Mouse (Mus musculus): ENCODE results near the gene Eci2. TPM values are rescaled to one million over a fixed set of nuclear protein-coding genes. Genes with fewer than 3 reads are reported as not detected.
"Not testable (repeated sequence)": the region's sequence is repeated elsewhere in the genome, so short reads cannot be mapped to it uniquely, and the experiment has no call there.

Gene Eci2
- polyA plus RNA-seq, 1 experiment from 2014 or later, result 114 TPM

DNA sequence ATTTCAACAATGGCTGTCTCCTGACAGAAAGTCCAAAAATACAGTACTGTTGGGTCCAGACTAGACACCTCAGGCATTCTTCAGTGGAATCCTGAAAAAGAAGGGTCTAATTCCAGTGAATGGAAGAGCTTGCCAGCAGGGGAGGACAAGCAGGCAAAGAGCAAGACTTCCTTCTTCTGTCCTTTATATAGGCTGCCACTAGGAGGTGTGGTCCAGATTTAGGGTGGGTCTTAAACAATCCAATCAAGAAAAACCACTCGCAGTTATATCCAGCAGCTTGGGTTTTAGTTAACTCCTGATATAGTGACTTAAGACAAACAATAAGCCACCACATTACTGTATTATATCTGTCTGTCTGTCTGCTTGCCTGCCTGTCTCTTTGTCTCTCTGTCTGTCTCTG lies 53.1 kb downstream of the Eci2 start:
- DNase-seq (ENCODE audit: low spot score) (no peak), ATAC-seq (ENCODE audit: low FRiP score) (no peak)
- Histone ChIP-seq H3K4me3 (replicated peaks; ENCODE audit: low read length) (no peak overlapping the region), H3K4me1 (replicated peaks; ENCODE audit: control insufficient read depth, insufficient read depth, low read length) (no peaks in the 10 kb centered on the region), H3K36me3 (replicated peaks; ENCODE audit: control insufficient read depth, insufficient read depth) (peaks cover 19% of the 10 kb centered on the region), H3K4me2 (replicated peaks) (no peak overlapping the region), H3K27ac (no peak overlapping the region), H3K9ac (no peak overlapping the region), H3K9me3 (ENCODE audit: control insufficient read depth, low read length) (no peaks in the 10 kb centered on the region), H3K27me3 (ENCODE audit: control insufficient read depth, insufficient read depth, low read length) (no peaks in the 10 kb centered on the region)
- WGBS, result 64% methylated on average over 1 of the region's 1 CpGs

GRCm38 (mm10) chr13:34973149-34973548 lies 53.7 kb downstream of the Eci2 start:
- no peak for ATAC-seq (ENCODE audit: low FRiP score)
- 36% methylated on average over 1 of the region's 1 CpGs for WGBS
- peak; percentile 44 for DNase-seq (ENCODE audit: low spot score)

DNA sequence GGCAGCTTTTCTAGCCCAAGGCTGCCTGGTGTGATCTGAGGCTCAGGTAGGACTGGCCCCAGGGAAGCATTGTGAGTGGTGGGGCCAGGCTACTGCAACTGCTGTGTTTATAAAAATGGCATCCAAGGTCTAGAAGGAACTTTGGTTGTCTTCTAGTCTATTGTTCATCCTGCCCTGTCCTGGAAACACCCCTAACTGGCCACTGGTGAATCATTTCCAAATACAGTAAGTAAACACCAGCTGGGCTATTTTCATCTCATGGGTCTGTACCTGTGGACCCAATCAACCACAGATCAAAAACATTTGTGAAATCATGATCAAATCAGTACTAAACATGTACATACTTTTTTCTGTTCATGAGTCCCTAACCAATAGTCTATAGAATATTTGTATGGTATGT lies 54.4 kb downstream of the Eci2 start:
- not testable (repeated sequence) for H3K27me3 ChIP-seq (ENCODE audit: control insufficient read depth, insufficient read depth, low read length); H3K4me2 ChIP-seq (replicated peaks); H3K27ac ChIP-seq; ATAC-seq (ENCODE audit: low FRiP score); DNase-seq (ENCODE audit: low spot score); H3K9ac ChIP-seq; H3K4me3 ChIP-seq (replicated peaks; ENCODE audit: low read length); H3K4me1 ChIP-seq (replicated peaks; ENCODE audit: control insufficient read depth, insufficient read depth, low read length); H3K36me3 ChIP-seq (replicated peaks; ENCODE audit: control insufficient read depth, insufficient read depth); H3K9me3 ChIP-seq (ENCODE audit: control insufficient read depth, low read length)

More at GRCm38 (mm10) chr13:34973149-34973548, 53.7 kb downstream of the Eci2 start:
- Histone ChIP-seq H3K4me3 (replicated peaks; ENCODE audit: low read length) (no peak overlapping the region), H3K27ac (no peak overlapping the region), H3K4me1 (replicated peaks; ENCODE audit: control insufficient read depth, insufficient read depth, low read length) (no peaks in the 10 kb centered on the region), H3K27me3 (ENCODE audit: control insufficient read depth, insufficient read depth, low read length) (no peaks in the 10 kb centered on the region), H3K36me3 (replicated peaks; ENCODE audit: control insufficient read depth, insufficient read depth) (peaks cover 13% of the 10 kb centered on the region), H3K9me3 (ENCODE audit: control insufficient read depth, low read length) (no peaks in the 10 kb centered on the region), H3K9ac (no peak overlapping the region), H3K4me2 (replicated peaks) (no peak overlapping the region)

- not testable (repeated sequence) for H3K4me3 ChIP-seq (replicated peaks; ENCODE audit: low read length); DNase-seq (ENCODE audit: low spot score); H3K9ac ChIP-seq; H3K27ac ChIP-seq; ATAC-seq (ENCODE audit: low FRiP score); H3K4me2 ChIP-seq (replicated peaks); H3K9me3 ChIP-seq (ENCODE audit: control insufficient read depth, low read length); H3K36me3 ChIP-seq (replicated peaks; ENCODE audit: control insufficient read depth, insufficient read depth); H3K27me3 ChIP-seq (ENCODE audit: control insufficient read depth, insufficient read depth, low read length)
- 74% methylated on average over 9 of the region's 9 CpGs for WGBS
- peaks cover 11% of the 10 kb centered on the region for H3K4me1 ChIP-seq (replicated peaks; ENCODE audit: control insufficient read depth, insufficient read depth, low read length)
Observed at GRCm38 (mm10) chr13:34965647-34966046, 61.2 kb downstream of the Eci2 start.

DNA sequence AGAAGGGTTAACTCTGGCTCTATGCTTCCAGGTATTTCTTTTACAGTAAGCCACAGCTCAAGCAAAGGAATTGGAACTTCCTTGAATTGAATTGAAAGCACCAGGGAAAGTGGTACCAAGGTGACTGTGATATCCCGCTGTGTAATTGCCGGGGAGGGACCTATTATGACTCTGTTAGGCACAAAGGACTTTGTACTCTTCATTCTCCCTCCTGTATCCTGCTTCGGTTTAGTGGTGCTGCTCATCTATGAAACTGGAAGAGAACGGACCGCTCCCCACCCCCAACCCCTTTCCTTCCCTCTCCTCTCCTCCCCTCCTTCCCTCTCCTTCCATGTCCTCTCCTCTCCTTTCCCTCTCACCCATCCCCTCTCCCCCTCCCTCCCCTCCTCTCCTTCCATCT lies 62.0 kb downstream of the Eci2 start:
- Histone ChIP-seq H3K27ac (no peak overlapping the region), H3K27me3 (ENCODE audit: control insufficient read depth, insufficient read depth, low read length) (peaks cover 7% of the 10 kb centered on the region), H3K9me3 (ENCODE audit: control insufficient read depth, low read length) (no peaks in the 10 kb centered on the region), H3K4me1 (replicated peaks; ENCODE audit: control insufficient read depth, insufficient read depth, low read length) (peaks cover 11% of the 10 kb centered on the region), H3K4me3 (replicated peaks; ENCODE audit: low read length) (peak overlapping the region; percentile 37), H3K9ac (peak overlapping the region; percentile 51; the same call in 1 of the 2 replicates), H3K4me2 (replicated peaks) (peak overlapping the region; percentile 77), H3K36me3 (replicated peaks; ENCODE audit: control insufficient read depth, insufficient read depth) (no peaks in the 10 kb centered on the region)
- ATAC-seq (ENCODE audit: low FRiP score) (no peak), DNase-seq (ENCODE audit: low spot score) (no peak)
- 13% methylated on average over 5 of the region's 5 CpGs for WGBS

- peak; percentile 35 for DNase-seq (ENCODE audit: low spot score)
- Histone ChIP-seq H3K36me3 (replicated peaks; ENCODE audit: control insufficient read depth, insufficient read depth) (no peaks in the 10 kb centered on the region), H3K4me1 (replicated peaks; ENCODE audit: control insufficient read depth, insufficient read depth, low read length) (peaks cover 11% of the 10 kb centered on the region), H3K27ac (no peak overlapping the region), H3K27me3 (ENCODE audit: control insufficient read depth, insufficient read depth, low read length) (peaks cover 7% of the 10 kb centered on the region), H3K4me3 (replicated peaks; ENCODE audit: low read length) (peak overlapping the region; percentile 37), H3K9me3 (ENCODE audit: control insufficient read depth, low read length) (no peaks in the 10 kb centered on the region), H3K4me2 (replicated peaks) (peak overlapping the region; percentile 77), H3K9ac (peak overlapping the region; percentile 51)
- 4% methylated on average over 14 of the region's 14 CpGs for WGBS
- ATAC-seq (ENCODE audit: low FRiP score), result no peak
Observed at GRCm38 (mm10) chr13:34964419-34964818, 62.5 kb downstream of the Eci2 start.

- WGBS, result 3% methylated on average over 32 of the region's 32 CpGs
- Histone ChIP-seq H3K36me3 (replicated peaks; ENCODE audit: control insufficient read depth, insufficient read depth) (no peaks in the 10 kb centered on the region), H3K9ac (peak within 1 kb of the TSS; percentile 51), H3K4me2 (replicated peaks) (peak within 1 kb of the TSS; percentile 77), H3K4me1 (replicated peaks; ENCODE audit: control insufficient read depth, insufficient read depth, low read length) (peaks cover 11% of the 10 kb centered on the region), H3K9me3 (ENCODE audit: control insufficient read depth, low read length) (no peaks in the 10 kb centered on the region), H3K4me3 (replicated peaks; ENCODE audit: low read length) (peak within 1 kb of the TSS; percentile 37), H3K27me3 (ENCODE audit: control insufficient read depth, insufficient read depth, low read length) (peaks cover 7% of the 10 kb centered on the region), H3K27ac (no peak within 1 kb of the TSS)
- ATAC-seq (ENCODE audit: low FRiP score), result peak; percentile 46; the same call in 1 of the 2 replicates
- DNase-seq (ENCODE audit: low spot score), result peak; percentile 26
Observed at GRCm38 (mm10) chr13:34963511-34964397, 63.1 kb downstream of the Eci2 start, which contains the start of gene Eci3. Eci3 (minus strand) TSS chr13:34963810.

DNA sequence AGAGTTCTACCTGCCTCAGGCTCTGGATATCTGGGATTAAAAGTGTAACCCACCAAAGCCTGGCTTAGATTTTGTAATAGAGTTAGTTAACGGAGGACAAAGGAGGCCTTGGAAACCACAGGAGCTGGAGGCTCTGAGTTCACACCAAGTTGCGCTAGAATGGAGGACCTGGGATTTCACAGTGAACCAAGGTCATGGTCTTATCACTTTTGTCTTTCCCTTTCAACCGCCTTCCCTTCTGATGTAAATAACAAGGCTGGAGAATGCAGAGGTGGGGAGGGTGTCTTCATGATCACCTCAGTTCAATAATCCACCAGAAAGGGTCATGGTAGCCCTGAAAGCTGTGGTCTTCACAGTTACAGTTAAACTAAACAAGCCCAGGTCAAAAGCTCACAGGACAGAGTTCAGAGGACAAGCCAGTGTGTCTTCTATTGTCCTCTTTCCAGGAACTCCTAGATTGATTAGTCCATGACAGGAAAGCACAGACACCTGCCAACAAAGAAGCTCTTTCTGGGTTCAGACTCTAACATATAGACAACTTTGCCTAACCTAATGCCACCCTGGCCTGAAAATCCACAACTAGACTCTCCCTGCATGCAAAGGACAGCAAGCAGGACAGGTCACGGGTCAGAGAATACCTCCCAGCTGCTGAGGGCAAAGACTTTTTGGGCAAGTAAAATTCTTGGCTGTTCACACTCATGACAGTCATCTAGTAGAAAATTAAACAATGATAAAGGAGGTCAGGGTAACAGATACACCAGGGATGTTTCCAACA lies 65.7 kb downstream of the Eci2 start:
- Histone ChIP-seq H3K9me3 (ENCODE audit: control insufficient read depth, low read length) (no peaks in the 10 kb centered on the region), H3K27ac (no peak overlapping the region), H3K36me3 (replicated peaks; ENCODE audit: control insufficient read depth, insufficient read depth) (no peaks in the 10 kb centered on the region), H3K4me2 (replicated peaks) (no peak overlapping the region), H3K4me3 (replicated peaks; ENCODE audit: low read length) (no peak overlapping the region), H3K4me1 (replicated peaks; ENCODE audit: control insufficient read depth, insufficient read depth, low read length) (peaks cover 11% of the 10 kb centered on the region), H3K27me3 (ENCODE audit: control insufficient read depth, insufficient read depth, low read length) (peaks cover 7% of the 10 kb centered on the region), H3K9ac (no peak overlapping the region)
- WGBS, result 87% methylated on average over 4 of the region's 4 CpGs
- no peak for ATAC-seq (ENCODE audit: low FRiP score)
- DNase-seq (ENCODE audit: low spot score), result no peak

- H3K36me3 ChIP-seq (replicated peaks; ENCODE audit: control insufficient read depth, insufficient read depth); H3K4me1 ChIP-seq (replicated peaks; ENCODE audit: control insufficient read depth, insufficient read depth, low read length); H3K9me3 ChIP-seq (ENCODE audit: control insufficient read depth, low read length); H3K4me3 ChIP-seq (replicated peaks; ENCODE audit: low read length); DNase-seq (ENCODE audit: low spot score); H3K27ac ChIP-seq; H3K9ac ChIP-seq; H3K4me2 ChIP-seq (replicated peaks); ATAC-seq (ENCODE audit: low FRiP score); H3K27me3 ChIP-seq (ENCODE audit: control insufficient read depth, insufficient read depth, low read length): not testable (repeated sequence)
- whole genome bisulfite sequencing, result 83% methylated on average over 3 of the region's 3 CpGs
Observed at GRCm38 (mm10) chr13:34958158-34958557, 68.7 kb downstream of the Eci2 start.

Measured in hindbrain, embryonic 14.5 days (tissue).